8 mouse cellular contexts compared by ENCODE assay signal in the genomic region with DNA sequence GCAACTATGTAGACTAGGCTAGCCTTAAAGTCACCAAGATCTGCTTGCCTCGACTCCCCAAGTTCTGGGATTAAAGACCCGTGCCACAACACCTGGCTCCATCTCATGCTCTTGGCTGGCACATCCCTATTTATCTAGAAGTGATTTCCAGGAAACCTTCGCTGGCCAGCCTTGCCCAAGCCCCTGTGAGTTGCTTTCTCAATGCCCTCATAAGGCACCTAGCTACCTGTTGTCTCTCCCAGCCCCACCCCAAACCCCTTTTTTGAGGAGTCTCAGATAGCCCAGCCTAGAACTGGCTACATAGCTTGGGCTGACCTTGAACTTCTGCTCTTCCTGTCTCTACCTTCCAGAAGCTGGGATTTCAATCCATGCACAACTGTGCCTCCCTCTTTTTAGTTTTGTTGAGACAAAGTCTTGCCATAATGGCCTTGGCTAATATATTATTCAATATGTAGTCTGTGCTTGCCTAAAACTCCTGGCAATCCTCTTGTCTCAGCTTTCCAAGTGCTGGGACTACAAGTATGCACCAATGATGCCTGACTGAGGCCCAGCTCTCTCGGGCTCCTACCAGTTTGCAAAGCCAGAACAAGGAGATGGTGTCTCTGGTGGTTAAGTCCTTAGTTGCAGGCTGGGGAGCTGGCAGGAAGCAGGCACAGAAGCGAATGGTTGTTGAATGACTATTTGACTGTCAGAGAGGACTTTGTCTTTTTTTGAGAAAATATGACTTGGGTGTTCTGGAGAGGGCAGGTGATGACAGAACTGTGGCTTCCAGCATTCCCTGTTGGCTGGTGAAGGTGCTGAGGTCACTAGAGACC. TPM values are rescaled to one million over a fixed set of nuclear protein-coding genes. Genes with fewer than 3 reads are reported as not detected.
DNase-seq lines count a peak whose midpoint lies in the region; ATAC-seq and TF ChIP-seq lines count a peak whose summit lies in the region.

No protein-coding gene starts in this region.

- peak overlapping the region; percentile 59; the same call in 1 of the 2 replicates for H3K4me3 ChIP-seq in heart, adult 2 months
- H3K4me3 ChIP-seq in forebrain, embryonic 14.5 days (ENCODE audit: low read depth, low read length), result 0 out of 2 replicates have a peak overlapping the region, but pooled peaks have one; percentile 85
- peak overlapping the region; percentile 95 for H3K4me3 ChIP-seq in midbrain, embryonic 10.5 days

- no peak overlapping the region for H3K9ac ChIP-seq in heart, adult 2 months (ENCODE audit: low read depth, low read length)
- H3K9ac ChIP-seq in forebrain, embryonic 14.5 days (ENCODE audit: low read length), result peak overlapping the region; percentile 95; the same call in 1 of the 2 replicates

- H3K4me2 ChIP-seq in forebrain, embryonic 14.5 days (ENCODE audit: low read length), result peak overlapping the region; percentile 76

- TF ChIP-seq POLR2A in heart, adult 2 months (IDR thresholded peaks at IDR 0.05; ENCODE audit: insufficient read depth, low read depth, low read length), result no peak

- DNase-seq in heart, adult 2 months, result peak in 1 of 2 experiments; percentile 43
- no peak for DNase-seq in heart, postnatal 36 days
- peak; percentile 51 for DNase-seq in MN1 (ENCODE audit: low spot score)
- DNase-seq in forebrain, embryonic 14.5 days (ENCODE audit: low spot score), result peak; percentile 61
- peak; percentile 55 for DNase-seq in kidney, postnatal 10 days
- peak; percentile 46 for DNase-seq in midbrain, embryonic 10.5 days (ENCODE audit: low spot score)
- DNase-seq in thymus, postnatal 4 days, result peak; percentile 61
- DNase-seq in gastrocnemius, adult 8-10 months (ENCODE audit: low spot score in 2 of 2), result no peak

- no peak for TF ChIP-seq EP300 in heart, adult 2 months (IDR thresholded peaks at IDR 0.05; ENCODE audit: insufficient read depth, low read depth, low read length)

- peak overlapping the region; percentile 98 for H3K27ac ChIP-seq in heart, adult 2 months
- peak overlapping the region; percentile 98 for H3K27ac ChIP-seq in forebrain, embryonic 14.5 days (ENCODE audit: low read depth, low read length)
- peak overlapping the region; percentile 99 for H3K27ac ChIP-seq in midbrain, embryonic 10.5 days (replicated peaks)

- H3K9me3 ChIP-seq in forebrain, embryonic 14.5 days (replicated peaks; ENCODE audit: control insufficient read depth, low read length), result no peaks in the 10 kb centered on the region
- no peaks in the 10 kb centered on the region for H3K9me3 ChIP-seq in midbrain, embryonic 10.5 days (replicated peaks)

- WGBS in heart, adult 2 months, result 50% methylated on average over 5 of the region's 5 CpGs
- WGBS in forebrain, embryonic 14.5 days, result 67% methylated on average over 5 of the region's 5 CpGs
- 70% methylated on average over 5 of the region's 5 CpGs for WGBS in midbrain, embryonic 10.5 days

- no peaks in the 10 kb centered on the region for H3K79me2 ChIP-seq in heart, adult 2 months (replicated peaks; ENCODE audit: control insufficient read depth, insufficient read depth, low read length)

- no peaks in the 10 kb centered on the region; the same call in 1 of the 2 replicates for H3K4me1 ChIP-seq in heart, adult 2 months (ENCODE audit: control insufficient read depth, insufficient read depth, low read length)
- peaks cover 17% of the 10 kb centered on the region; the same call in 1 of the 2 replicates for H3K4me1 ChIP-seq in forebrain, embryonic 14.5 days (ENCODE audit: control insufficient read depth, insufficient read depth, low read length)
- peaks cover 36% of the 10 kb centered on the region for H3K4me1 ChIP-seq in midbrain, embryonic 10.5 days

- intact Hi-C loops in heart, adult 2 months (cut with DNase I), result loop anchor here (2.0 to 10.0 kb wide), 5 partner anchors 61 to 1323 kb away; partner anchors contain the start of genes Ap3s2, Arpin and Rps17
- intact Hi-C loops in heart, postnatal 36 days (cut with DNase I), result loop anchor here (5.0 kb wide), 1 partner anchor 87 kb away; the partner anchor contains the start of gene Arpin

- H3K27me3 ChIP-seq in heart, adult 2 months (ENCODE audit: control insufficient read depth, insufficient read depth, low read length), result no peaks in the 10 kb centered on the region
- H3K27me3 ChIP-seq in forebrain, embryonic 14.5 days (replicated peaks; ENCODE audit: control insufficient read depth, insufficient read depth, low read length), result no peaks in the 10 kb centered on the region
- no peaks in the 10 kb centered on the region for H3K27me3 ChIP-seq in midbrain, embryonic 10.5 days (ENCODE audit: low read depth, poor library complexity, severe bottlenecking)

- no peak for ATAC-seq in forebrain, embryonic 14.5 days

- H3K36me3 ChIP-seq in heart, adult 2 months (ENCODE audit: control insufficient read depth, insufficient read depth, low read length), result no peaks in the 10 kb centered on the region
- H3K36me3 ChIP-seq in forebrain, embryonic 14.5 days (ENCODE audit: control insufficient read depth, insufficient read depth, low read length), result no peaks in the 10 kb centered on the region
- no peaks in the 10 kb centered on the region for H3K36me3 ChIP-seq in midbrain, embryonic 10.5 days

- TF ChIP-seq CTCF in heart, adult 2 months (IDR thresholded peaks at IDR 0.05), result peak; percentile 67

RNA-seq across cellular contexts. Expression of gene Zfp710, which starts 0.8 kb away (rescaled TPM):
- 10 to 100 TPM; 26.9 to 32.2 TPM for total RNA-seq in heart, adult 2 months (2021)
- 33.4 and 35.5 TPM in 2 replicates for polyA plus RNA-seq in heart, adult 2 months (2012; rRNA removed)
- total RNA-seq in heart, postnatal 36 days (2021), result 10 to 100 TPM; 27.4 to 28.0 TPM
- polyA plus RNA-seq in forebrain, embryonic 14.5 days (2014; fragmentation: Nextera tagmentation; extraction: Ambion mirVana), result 17.6 and 18.3 TPM in 2 replicates
- 32.7 and 34.2 TPM in 2 replicates for polyA plus RNA-seq in midbrain, embryonic 10.5 days (2016; fragmentation: Nextera tagmentation; extraction: Ambion mirVana)
- total RNA-seq in gastrocnemius, adult 8-10 months (2022), result 10 to 100 TPM; 18.5 to 37.8 (median 27.3) TPM

Comparison
In these comparisons a context has a peak if more than half of its experiments do, and no peak if none do; other contexts are left out.
1. DNase-seq: peak in MN1 (single experiment), forebrain, embryonic 14.5 days (single experiment), kidney, postnatal 10 days (single experiment), midbrain, embryonic 10.5 days (single experiment) and thymus, postnatal 4 days (single experiment); none in heart, postnatal 36 days (0 of 2) and gastrocnemius, adult 8-10 months (0 of 2).
2. Peak in every context shown above with its lines, with median percentiles within 50 percentile points of each other: H3K27ac ChIP-seq and H3K4me3 ChIP-seq.